Mouse (Mus musculus) hindlimb bud, embryonic 11.5 days (tissue): ENCODE results near the gene Thada.

Source experiments
- DNase-seq: peaks from one replicate; pipeline ENCODE4 v3.0.0-alpha.2; 2012; ENCODE audit warnings: low read depth, low spot score; ENCODE audit errors: extremely low spot score

The Thada gene

DNA sequence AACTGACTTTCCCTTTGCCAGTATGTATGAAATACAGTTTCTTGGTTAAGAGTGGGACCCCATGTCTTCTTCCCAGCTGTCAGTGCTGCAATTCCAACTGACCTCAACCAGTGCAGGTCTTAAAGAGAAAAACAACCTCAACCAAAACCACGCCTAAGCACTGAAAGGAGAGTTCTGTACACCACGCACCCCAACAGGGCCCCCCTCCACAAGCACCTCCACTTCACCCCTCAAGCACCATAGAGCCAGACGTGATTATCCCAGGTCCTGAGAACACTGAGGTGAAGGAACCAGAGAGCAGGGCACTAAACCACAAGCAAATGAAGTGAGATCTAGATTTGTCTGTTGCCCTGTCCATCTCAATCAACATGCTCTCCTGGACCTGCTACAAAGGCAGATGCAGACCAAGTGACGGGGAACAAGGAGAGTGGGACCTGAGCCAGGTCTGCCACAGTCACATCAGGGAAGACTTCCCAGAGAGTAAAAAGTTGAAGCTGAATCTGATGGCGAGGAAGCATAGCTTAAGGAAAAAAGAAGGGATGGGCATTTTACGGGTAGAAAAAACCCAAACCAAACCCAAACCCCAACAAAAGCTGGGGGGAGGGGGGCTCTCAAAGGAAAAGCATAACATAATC, 93.5 kb downstream of the Thada start:
- no peak for DNase-seq

DNA sequence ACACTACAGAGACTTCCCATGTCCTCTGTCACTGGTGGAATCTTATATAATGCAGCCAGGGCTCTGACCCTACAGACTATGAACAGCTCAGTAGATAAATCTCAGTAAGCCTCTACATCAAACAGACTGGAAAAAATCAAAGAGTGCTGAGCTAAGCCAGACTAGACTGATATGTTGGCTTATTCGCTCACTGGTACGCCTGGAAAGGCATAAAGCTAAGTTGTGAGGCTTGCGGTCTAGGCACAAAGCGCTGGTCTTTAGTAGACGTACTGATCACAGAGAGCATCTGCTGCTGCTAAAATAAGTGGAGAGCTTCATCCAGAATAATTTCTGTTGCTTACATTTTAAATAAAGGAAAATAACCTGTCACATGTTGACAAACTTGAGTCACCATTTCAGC, 95.6 kb downstream of the Thada start:
- no peak for DNase-seq

DNA sequence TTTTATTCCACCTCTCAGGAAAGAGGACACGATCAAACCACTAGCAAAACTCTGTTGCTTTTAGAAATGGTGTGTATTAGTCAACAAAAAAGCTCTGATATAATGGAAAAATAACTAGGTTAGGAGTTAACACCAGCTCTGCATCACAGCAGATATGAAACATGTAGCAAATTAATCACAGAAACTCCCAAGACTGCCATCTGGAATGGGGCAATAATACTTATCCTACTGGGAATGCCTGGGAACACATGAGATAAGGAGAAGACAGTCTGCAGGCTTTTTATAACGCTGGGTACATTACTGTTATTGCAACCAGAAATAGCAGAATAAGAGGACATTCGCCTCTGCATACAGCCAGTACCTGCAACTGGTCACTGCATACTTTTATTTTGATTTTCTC, 96.2 kb downstream of the Thada start:
- DNase-seq = no peak

DNA sequence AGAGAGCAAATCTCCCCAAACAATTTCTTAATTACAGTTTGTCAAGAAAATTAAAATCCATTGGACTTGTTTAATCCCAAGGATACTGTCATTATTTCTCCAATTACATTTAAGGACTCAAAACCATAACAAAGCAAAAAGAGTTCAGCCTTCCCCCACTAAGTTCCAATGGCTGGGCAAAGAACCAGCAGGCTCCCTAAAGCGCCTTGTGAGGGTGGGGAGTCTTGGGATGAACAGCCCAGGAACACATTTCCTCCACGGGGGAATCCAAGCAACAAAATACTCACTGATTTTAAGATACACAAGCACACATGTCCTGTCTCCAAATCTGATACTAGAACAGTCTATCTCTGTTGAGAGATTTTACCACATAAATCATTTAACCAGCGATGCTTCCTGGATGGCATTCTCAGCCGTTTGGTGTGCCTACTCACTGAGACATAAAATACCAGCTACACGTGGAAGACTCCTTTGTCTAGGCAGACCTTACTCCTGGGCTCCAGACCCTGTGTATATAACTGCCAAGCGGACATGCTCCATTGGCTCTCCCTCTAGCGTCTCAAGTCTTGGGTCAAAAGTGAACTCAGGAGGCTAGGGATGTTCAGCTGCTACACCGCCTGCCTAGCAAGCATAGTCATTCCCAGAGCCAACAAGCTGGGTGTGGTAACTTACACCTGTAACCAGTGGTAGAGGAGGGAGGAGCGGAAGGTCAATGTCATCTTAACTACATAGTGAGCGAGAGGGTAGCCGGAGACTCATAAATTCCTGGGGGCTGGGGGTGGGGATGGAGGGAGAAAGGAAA, 97.6 kb downstream of the Thada start:
- DNase-seq = no peak

DNA sequence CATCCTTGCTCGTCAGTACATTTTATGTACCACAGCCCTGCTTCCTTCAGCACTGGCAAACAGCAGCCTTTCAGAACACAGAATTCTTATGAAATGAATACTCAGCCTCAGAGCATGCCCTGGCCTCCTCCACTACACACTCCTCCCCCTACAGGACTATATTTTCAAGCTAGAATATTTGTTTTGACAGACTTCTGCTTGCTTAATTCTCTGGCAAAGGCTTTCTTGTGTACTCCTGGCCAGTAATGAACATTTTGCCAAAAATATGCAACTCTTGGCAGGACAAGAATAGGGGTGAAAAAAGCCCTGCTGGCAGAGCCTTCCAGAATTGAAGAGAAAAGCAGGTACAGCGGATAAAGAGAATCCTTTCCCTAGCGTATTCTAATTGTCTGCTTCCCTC, 98.3 kb downstream of the Thada start:
- DNase-seq = no peak

DNA sequence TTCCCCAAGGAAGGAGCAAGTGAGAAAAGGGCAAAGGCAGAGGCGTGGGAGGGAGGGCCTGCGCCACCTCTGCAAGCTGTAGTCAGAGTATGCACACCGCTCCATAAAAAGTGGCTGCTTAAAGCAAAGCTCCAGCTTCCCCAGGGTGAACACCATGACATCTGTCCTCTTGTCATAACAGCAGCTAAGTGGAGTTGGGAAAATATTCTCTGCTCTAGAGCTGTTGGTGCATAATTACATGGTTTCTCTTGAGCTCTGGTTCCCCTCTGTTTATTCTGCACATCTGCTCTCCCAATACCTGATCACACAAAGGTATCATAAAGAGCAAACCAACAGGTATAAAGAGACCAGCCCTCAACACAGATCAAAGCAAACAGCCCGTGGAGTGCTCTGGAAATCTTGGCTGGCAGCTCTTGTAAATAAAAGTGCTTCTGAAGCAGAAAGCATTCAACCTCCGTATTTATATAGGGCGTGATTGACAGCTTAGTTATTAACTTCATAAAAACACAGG, 100.2 kb downstream of the Thada start:
- peak; percentile 42 for DNase-seq

DNA sequence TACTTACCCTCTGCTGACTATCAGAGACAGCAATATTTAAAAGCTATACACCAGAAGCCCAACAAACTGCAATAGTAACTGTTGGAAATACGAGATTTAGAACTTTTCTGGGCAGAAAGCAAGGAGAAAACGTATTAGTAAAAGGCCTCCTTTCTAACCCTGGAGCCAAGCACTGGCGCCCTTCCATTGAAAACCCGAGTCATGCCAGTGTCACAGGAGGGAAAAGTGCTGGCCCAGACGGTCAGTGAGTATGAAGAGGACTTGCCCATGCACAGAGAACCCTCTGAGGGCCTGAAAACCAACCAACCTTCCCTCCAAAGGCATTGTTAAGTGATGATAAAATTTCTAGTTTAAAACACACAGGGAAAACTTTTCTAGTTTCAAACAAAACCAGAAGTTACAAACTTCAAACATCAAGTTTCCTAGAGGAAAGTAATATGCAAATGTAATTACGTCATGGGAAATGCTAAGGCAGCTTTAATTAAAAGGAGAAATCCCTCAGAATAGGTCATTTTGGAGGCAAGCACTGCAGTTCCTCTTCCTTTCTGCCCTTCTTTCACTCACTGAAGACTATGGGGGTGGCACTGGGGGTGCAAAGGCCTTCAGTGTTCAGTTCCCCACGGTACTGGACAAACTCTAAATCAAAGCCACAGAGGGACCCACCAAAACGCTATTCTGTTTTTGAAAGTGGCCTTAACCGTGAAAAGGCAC, 100.8 kb downstream of the Thada start:
- no peak for DNase-seq

DNA sequence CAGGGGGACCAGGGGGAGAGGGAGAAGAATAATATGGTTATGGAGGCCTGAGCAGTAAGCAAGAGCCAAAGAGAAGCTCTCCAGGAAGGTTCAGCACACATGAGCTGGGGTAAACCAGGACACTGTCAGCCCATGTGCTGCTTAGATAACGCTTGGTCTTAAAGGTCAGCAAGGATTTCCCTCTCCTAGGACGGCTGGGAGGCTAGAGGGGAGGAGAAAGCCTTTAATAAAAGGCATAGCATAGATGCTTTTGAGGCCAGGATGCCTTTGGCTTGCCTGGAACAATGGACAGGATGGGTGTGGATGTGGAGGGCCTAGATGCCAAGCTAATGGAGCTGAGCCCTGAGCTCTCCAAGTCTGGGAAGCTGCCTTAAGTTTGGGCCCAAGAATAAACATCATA, 102.6 kb downstream of the Thada start:
- no peak for DNase-seq

DNA sequence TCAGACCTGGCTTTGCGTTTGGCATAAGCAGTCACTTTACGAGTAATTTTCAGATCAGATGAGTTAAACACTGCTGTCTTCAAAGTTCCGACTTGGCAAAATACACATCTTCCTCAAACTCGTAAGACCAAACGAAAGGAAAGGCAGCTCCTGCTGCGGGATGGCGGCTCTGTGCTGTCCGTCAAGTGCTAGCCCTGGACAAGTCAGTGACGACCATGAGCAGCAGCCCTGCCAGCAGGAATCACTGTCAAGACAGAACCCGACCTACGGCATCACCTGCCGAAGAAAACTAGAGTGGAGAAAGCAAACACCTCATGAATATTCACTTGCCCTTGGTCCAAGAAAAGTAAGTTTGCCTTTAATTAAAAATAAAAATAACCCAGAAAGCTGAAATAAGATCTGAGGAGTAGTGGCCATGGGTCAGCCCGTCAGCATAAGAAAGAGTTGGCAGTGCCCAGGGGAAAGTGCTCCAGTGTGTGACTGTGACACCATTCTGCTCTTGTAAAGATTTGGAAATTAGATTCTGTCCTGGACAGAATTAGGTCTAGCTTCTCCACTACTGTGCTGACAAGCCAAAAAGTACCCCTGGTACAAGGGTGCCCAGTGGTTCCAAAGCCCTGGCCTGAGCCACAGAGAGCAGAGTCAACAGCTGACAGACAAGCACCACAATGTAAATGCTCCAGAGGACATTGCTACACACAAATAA, 103.3 kb downstream of the Thada start:
- no peak for DNase-seq

DNA sequence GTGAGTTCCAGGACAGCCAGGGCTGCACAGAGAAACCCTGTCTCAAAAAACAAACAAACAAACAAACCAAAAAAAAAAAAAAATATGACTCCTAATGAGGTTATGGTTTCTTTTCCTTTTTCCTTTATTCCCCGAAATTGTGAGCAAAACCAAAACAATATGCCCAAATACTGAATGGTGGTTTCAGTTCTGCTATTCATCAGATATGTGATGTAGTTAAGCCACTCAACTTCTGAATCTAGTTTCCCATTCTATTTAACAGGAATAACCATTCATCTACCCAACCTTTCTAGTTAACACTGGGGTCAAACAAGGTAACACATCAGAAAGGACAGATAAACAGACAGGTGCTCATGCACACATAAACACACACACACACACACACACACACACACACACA, 105.0 kb downstream of the Thada start:
- no peak for DNase-seq

DNA sequence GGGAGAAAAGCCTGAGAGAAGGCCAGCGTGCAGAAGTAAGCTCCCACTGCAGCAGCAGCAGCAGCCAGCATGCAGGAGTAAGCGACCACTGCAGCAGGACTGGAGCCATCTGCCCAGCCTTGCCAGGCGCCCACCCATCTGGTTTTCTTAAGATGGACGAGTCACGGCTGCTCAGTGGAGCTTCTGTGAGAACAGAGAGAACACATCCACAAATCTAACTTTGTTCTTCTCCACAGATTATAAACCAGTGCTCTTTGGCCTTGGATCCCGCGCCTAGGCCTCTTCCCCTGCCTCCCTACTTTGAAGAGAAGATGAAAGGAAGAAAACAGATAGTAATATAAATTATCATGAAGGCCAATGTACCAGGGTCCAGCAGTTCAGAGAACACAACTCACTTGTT, 106.2 kb downstream of the Thada start:
- DNase-seq = no peak

DNA sequence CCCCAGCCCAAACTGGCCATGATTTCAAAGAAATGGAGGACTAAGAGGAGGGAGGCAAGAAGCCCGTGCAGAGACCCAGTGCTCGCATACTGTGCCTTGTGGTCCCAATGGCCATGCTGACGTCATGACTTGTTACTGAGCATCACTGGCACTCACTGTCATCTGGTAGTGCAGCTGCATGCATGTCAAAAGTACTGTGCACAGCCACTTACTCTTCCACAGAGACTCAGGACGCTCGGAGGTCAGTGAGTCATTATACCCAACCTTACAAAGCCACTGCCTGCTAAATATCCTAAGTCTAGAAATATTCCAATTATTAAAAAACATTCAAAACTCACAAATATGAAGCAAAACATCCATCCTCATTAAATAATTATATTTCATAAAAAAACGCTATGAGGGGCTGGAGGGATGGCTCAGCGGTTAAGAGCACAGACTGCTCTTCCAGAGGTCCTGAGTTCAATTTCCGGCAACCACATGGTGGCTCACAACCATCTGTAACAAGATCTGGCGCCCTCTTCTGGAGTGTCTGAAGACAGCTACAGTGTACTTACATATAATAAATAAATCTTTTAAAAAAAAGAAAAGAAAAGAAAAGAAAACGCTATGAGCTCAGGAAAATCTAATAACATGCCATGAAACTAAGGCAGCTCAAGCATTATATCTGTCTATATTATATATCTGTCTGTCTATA, 106.9 kb downstream of the Thada start:
- no peak for DNase-seq

DNA sequence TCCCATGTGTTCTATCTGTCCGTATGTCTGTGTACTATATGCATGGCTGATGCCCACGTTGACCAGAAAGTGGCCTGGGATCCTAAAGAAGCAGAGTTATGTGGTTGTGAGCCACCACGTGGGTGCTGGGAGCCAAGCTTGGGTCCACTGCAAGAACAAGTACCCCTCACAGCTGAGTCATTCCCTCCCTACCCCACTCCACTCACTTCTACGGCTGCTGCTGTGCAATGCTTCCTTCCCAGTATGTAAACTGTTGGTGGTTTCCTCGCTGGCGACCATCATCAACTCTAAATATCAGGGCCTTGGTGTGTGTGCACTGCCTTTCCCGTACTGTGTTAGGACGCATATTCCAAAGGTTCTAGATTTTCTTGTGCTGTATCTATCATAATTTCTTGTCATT, 108.2 kb downstream of the Thada start:
- no peak for DNase-seq

DNA sequence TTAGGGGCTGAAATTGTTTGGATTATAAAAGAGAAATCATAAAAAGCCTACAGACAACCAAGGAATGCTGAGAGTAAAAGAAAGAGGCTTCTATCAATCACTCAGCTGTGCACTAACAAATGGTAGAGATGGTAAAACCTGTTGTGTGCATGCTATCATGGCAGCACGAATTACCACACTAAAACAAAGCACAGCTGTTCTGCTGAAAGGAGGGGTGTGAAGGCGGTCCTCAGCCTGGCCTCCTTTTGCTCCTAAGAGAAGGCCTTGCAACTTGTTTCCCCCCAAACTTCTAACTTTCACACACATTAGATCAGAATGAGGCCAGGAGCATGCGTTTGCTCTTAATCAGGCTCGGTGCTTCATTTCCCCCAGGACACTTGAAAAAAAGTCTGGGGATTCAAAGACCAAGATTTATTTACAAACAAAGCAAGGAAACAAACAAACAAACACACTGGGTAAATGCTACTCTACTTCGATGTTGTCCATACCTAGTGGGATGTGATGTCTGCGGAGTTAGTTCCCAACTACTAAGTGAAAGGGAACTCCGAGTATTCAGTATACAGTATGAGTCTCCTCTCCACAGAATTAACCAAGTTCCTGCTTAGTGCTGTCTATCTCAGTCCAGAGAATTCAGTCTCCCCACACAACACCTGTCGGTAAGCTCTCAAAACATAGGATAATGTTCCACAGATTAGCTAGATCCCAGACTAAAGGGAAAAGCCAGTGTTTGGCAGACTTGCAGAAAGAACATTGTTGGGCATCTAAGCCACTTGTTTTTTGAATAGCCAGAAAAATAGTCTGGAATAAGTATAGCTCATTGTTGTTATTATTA, 109.7 kb downstream of the Thada start:
- DNase-seq = no peak

DNA sequence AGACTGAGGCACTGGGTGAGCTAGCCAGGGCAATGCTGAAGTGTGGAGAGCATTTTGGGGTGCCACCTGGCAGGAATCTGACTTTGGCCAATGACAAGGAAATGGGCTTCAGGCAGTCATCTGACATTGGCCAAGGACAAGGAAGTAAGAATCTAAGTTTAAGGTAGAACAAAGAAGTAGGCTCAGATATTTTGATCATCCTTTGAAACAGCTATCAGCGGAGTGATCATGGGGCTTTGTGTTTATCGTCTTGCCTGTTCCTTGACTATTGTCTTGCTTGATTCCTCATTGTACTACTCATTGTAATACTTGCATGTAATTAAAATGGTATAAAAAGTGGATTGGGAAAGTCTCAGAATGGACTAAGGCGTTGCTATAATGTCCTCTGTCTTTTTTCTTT, 111.0 kb downstream of the Thada start:
- no peak for DNase-seq

DNA sequence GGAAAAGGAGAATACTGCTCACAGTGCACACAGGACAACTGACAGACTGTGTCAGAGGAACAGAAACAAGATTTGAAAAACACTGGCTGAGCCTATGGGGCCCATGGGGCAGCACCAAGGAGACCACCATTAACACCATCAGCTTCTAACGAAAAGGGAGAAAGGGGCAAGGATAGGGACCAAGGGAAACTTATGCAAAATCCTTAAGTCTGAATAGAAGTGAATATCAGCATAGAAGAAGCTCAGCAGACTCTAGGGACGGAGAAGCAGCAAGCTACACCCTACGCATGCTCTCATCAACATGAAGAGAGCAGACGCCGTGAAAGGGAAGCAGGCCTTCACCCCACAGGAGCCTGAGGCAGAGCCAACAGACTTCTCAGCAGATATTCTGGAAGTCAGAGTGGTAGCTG, 112.1 kb downstream of the Thada start:
- no peak for DNase-seq

DNA sequence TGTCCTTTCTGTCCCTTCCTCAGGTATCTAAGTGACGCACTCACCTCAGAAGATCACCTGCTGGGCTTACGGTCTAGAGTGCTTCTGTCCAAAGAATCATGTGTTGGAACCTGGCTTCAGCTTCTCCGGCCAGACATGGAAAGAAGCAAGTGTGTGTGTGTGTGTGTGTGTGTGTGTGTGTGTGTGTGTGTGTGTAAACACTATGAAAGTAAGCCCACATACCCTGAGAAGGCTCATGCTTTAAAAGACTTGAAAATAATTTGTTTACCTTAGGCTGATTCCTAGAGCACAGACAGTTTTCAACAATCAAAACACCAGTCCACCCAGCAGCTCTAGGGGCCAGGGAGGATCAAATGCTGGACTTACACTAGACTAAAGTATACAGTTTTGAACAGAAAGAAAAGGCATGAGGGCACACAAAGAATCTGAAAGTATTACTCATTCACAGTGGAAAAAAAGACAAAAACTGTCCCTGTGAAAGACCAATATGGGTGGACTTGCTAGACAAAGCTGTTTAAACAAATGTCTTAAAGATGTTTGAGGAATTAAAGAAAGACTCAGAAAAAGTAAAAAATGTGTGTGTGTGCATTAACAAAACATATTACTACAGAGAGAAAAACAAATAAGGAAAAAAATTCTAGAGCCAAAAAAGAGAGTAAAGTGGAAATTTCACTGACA, 112.6 kb downstream of the Thada start:
- DNase-seq = no peak

DNA sequence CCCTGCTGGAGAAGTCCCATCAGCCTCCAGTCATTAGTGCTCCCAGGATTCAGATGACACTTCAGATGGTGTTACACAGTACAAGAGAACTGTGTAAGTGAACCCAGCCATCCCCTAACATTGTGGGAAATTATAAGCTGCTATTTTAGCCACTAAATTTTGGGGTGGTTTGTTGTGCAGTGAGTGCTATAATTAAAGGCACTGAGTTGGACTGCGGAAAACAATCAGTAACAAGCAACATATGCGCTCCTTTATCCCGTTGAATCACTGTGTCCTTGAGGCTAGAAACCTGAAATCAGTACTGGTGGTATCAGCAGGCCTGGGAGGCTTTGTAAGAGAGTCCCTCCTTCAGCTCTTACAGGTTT, 113.2 kb downstream of the Thada start:
- DNase-seq = no peak
